Mouse (Mus musculus): ENCODE measurements around the gene Fdxr.

Gene Fdxr

DNA sequence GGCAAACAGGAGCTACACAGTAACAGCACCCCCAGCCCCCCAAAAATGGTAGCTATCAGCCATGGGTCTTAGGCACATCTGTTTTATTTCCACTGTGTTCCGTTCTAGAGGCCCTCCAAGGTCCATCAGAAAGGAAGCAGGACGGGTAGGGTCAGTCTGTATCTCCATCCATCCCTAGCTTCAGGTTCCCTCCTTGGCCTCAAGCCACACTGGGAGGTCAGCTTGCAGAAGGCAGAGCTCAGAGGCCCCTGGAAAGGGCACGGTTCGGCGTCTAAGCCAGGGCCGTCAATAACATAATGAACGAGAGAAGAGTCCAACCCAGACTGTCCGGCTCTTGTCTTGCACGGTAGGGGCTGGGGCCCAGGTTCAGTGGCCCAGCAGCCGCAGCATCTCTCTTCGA is 8.9 kb downstream of the Fdxr start:
- DNase-seq (ENCODE audit: low spot score): no peak

DNA sequence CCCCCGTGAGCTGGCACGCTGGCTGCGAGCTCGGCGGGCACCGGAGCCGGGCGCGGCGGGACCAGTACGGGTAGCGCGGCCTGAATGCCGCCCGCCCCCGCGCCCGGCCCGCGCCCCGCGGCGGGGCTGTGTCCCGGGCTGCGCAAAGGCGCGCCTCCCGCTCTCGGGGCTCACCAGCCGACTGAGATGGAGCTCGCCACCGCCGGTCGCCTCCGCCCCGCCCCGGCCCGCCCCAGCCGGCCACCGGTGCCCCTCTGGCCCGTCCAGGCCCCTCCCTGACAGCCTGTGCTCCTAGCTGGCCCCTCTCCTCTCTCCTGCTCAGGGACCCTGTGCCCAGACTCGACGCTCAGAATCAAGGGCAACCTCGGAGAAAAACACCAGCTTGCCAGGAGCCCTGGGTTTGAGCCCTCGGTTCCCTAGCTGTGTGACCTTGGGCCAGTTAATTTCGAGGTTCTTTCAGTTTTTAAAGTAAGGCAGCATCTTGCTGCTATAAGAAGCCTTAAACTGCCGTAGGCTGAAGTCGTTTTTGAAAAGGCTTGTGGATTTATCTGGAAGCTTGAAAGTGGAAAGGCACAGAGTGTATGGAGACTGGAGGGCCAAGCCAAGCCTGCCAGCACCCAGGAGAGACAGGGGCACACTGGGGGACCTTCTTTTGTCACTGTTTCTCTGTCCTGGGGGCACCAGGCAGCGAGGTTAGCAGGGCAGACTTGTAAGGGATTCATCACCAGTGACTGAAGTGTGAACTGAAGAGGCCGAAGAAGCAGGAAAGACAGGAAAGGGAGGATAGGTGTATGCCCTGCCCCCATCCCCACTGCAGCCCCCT is 9.6 kb downstream of the Fdxr start, which contains the start of gene Grin2c:
Grin2c (minus strand) TSS at position 183 of the 823 bp plus-strand sequence.
- DNase-seq (ENCODE audit: low spot score): no peak

DNA sequence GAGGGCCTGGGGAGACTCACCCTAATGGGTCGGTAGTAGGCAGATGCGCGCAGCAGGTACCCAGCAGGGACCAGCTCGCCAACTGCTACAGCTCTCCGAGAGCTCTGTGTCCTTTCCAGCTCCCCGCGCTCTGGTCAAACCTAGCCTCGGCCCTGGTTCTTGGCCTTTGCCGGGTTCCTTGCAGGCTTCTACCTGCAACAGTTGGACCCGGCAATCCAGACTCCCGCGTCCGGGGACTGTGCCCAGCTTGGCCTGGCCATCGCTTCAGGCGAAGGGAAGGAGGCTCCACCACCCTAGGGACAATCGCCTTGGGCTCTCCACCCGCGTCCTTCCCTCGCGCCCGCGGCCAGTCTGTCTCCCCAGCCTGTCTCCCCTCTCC is 10.5 kb downstream of the Fdxr start:
- DNase-seq (ENCODE audit: low spot score): no peak

DNA sequence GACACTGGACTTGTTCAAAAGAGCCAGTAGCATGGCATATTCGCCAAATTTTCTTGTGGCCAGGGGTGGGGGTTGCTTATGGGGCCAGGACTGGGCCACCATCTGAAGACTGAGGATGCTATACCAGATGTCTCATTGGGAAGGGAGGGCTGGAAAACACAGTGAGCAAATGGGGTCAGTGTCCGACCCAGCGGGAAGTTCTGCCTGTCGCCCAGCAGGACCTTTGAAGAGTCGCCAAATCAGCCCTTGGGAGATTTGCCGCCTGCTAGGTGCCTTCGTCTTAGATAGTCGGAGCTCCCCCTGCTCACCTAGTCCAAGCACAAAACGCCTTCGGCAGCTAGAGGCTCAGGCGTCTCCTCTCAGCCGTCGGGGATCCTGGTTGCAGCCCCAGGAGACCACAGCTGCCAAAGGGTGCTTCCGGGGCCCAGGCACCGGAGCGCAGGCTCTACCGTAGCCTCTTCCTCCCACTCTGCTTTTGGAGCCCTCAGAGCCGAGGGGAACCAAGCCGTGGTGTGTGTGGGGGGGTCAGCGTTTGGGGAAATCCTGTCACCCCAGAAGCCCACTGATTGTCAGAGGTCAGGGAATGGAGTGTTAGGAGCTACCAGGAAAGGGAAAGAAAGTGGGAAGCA is 11.0 kb downstream of the Fdxr start:
- no peak for DNase-seq (ENCODE audit: low spot score)

DNA sequence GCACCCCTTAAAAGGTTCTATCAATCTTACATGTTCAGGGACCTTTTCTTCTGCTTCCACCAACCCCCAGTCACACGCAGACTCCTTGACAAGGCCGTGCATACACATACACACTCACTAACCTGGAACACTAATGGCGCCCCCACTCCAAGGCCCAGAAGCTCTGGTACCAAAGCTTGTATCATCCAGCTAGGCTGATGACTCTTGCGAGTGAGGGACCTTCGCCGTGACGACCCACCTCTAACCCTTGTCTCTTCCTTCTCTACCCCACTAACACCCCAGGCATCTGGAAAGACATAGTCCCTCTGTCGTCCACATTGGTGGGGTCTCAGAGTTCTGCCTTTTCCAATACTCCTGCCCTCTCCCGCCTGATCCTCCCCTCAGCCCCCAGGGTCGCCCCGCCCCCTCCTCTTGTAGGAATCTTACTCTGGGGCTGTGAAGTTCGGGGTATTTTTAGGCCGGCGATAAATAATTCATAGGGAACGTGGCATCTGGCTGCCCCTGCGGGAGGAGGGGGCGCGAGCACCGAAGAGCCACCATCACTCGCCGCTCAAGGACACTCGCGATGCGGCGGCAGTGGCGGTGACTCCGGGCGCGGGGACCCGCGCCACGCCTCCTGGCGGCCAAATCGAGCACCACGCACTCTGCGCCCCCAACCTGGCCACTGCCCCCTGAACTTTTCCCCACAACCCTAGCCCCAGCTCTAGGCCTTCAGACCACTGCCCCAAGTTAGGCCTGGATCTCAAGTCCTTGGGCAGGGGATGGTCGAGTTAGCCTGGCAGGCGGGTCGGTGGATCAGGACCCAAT is 11.8 kb downstream of the Fdxr start:
- no peak for DNase-seq (ENCODE audit: low spot score)

DNA sequence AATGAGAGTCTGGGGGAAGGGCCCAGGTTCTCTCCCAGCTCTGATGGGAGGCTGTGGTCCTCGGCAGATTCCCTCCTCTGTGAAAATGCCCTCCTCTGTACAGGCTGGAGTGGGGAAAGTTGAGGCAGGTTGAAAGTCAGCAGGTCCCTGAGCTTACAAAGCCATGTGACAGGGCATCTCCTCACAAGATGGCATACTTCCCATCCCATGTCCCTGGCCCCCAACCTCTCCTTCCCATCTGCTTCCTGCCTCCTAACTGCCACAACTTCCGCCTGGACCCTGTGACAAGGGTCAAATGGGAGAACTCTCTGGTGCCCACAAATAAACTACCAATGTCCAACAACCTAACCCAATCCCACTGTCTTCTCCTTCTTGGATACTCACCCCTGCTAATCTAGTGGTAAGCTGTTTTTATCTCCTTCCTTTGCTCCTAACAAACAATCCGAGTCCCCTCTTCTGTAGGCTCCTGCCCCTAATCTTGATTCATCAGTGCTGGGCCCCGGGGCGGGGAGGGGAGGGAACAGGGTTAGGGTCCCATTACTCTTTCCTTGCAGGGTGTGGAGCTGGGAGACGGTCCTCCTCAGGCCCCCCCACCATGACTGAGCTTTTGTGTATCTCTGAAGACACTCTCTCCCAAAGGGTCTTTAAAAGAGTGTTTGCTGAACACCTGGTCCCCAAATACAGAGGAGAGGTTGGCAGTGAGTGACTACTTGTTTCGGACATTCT is 12.6 kb downstream of the Fdxr start:
- DNase-seq (ENCODE audit: low spot score): no peak

DNA sequence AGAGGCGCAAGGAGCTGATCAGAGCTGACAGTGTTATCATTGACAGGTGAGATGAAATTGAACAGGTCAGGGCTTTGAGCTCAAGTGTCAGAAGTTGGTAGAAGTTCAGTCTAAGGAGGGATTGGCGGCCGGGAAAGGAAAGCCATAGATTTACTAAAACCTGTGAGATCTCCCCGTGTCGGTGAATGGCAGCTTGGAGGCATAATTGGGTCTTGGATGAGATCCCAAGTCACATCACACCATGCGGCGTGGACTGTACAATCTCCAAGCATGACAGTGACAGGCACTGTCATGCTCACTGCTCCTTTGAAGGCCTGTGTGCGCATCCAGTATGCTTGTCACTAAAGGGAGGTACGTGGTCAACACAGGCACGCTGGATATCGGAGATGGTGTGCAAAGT is 13.9 kb downstream of the Fdxr start:
- no peak for DNase-seq (ENCODE audit: low spot score)

DNA sequence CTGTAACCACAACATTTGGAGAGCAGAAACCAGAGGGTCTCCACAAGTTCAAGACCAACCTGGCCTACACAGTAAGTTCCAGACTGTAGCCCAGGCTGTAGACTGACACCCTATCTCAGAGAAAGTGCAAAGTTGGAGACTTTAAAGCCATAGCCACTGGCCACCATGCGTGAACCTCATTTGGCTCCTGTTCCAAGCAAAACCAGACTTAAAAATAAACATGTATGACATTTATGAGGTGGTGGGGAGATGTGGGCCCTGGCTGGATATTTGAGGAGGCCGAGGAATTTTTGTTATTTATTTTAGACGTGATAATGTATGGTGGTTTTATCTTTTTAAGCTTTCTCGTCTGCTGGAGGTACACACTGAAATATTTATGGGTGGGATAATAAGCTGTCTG is 17.7 kb downstream of the Fdxr start:
- DNase-seq (ENCODE audit: low spot score): no peak

DNA sequence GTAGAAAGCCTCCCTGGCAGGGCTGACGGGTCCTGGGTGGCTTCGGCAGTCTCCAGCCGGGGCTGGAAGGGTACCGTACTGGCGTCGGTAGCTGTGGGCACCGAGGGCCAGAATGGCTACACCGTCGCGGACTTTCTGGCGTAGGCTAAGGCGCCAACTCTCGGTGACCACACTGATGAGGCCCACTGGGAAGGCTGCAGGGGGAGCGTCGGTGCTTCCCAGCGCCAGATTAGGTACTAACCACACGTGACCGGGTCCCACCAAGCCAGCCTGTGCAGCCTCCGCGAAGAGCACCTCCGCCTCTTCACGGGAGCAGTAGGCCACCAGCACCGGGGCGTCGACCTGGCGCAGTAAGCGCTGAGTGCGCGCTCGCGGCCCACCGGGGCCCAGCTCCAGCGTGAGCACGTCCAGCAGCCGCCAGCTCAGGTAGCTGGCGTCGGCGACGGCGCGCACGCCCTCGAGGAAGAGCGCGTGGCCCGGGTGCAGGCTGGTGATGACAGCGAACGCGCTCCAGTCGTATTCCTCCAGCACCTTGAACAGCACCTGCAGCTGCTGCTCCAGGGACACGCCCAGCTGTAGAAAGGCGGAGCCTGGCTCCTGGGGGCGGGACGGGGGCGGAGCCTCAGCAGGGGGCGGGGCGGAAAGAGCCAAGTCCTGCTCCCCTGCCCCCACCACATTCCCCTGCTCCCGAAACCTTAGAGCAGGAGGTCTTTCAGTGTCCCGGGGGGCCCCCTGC is 18.9 kb downstream of the Fdxr start:
- DNase-seq (ENCODE audit: low spot score): no peak

DNA sequence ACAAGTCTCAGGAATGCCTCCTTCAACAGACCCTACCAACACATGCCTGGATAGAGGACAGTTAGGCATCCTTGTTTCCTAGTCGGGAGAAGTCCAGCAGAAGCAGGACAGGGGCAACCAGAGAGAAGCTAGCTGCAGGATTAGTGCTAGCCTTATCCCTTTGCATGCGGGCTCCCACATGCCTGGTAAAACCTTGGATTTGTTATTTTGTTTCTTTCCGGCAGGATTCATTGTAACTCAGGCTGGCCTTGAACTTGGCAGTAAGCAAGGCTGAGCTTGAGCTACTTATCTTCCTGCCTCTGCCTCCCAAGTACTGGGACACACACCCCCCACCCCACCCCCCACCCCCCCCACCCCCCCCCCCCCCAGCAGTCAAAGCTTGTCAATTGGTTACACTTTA is 25.6 kb downstream of the Fdxr start:
- no peak for DNase-seq (ENCODE audit: low spot score)

DNA sequence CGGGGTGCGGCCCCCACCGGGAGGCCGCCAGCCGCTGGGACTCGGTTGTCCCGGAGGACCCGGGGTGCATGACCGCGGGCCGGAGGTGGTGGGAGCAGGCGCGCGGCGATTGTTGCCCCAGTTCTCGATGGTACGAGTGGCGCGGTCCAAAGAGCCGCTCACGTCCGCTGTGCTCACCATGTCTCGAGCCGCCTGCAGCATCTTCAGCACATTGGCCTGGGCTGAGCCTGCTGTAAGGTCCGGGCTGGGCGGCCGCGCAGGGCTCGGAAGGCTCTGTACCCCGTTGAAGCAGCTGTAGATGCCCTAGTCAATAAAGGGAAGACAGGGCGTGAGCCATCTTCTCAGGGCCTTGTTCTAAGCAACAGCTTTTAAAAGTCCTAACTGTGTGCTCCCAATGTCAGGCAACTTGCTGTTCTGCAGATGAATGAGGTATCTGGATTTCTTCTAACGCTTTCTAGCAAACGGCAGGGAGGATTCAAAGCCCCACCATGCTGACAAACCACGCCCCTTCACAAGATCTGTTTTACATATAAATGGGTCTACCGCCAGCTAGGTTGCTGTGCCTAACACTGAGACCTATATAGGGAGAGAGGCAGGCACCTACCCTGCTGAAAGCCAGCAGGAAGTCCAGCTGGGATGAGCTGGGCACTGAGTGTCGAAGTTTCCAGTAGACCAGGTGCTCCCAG is 26.3 kb downstream of the Fdxr start:
- no peak for DNase-seq (ENCODE audit: low spot score)

DNA sequence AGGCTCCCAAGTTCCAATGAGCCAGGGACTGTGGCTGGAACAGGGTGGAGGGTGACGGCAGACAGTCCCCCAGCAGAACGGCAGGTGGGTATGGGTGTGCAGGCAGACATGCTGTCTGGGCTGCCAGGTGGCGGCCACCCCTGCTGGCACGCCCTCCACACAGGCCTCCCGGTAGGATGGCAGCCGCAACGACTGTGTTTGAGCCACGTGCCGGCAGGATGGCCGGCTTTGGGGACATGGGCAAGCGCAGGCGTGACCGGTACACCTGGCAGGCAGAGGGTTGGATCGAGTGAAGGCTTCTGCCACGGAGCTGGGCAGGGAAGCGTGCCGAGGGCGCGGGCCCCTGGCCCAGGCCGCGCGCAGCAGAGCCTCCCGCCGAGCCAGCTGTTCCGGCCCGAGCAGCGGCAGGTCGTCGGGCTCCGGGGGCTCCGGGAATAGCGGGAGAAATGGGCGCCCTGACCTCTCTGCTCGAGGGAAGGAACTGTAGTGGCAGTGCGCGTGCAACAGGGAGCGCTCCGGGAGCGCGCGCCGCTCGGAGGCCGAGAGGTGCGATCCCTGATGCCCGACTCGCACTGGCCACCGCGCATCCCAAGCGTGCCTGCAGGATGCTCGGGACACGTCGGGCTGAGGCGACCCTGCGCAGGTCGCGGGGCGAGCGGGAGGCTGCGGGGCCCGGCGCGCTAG is 27.0 kb downstream of the Fdxr start:
- no peak for DNase-seq (ENCODE audit: low spot score)

DNA sequence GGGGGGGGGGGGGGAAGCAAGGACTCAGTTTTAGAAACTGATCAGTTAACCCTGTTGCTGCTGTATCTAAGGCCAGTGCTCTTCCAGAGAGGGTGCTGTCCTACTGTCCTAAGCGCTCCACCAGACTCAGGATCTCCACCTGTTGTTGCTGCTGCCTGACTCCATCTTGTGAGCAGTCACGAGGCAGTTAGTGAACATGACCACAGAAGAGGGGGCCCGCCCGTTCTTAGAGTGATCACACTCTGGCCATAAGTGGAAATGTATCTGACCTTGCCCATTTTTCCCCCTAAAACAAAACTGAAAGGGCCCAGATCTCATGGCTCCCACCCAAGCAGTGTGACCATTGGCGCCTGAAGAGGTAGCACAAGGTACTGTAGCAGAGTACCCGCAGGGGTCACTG is 28.9 kb downstream of the Fdxr start:
- DNase-seq (ENCODE audit: low spot score): no peak

DNA sequence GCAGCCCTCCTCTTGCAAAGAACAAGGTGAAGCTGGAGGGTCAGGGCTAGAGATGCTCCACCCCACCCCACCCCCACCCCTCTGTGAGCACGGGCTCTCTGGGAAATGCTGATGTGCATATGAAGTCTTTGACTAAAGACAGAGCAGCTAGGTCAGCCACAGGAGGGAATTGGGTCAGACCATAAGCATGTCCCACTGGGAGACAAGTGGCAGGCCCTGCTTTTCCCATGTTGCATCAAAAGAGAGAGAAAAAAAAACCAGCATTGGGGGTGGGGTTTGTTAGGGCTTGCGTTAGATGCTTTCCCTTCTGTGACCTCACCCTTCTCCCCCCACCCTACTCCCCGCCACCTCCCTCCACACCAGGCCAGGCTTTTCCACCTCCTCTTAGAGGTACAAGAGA is 29.6 kb downstream of the Fdxr start:
- DNase-seq (ENCODE audit: low spot score): no peak

DNA sequence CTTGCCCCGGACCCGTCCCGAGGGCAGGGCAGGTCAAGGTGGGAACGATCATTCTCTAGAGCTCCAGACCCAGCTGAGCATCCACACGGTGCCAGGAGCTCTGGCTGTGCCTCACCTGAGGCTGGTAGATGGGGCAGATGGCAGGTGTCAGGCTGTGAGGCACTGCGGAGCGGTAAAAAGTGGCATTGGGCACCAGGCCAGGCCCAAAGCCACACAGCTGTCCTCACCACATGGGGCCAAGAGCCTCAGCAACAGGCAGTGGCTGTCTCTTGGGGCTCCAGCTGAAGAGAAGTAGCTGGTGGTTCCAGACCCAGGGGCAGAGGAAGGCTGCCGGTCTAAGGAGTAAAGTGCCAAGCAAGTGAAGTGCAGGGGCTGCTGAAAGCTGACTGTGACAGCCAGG is 30.5 kb downstream of the Fdxr start:
- DNase-seq (ENCODE audit: low spot score): no peak

DNA sequence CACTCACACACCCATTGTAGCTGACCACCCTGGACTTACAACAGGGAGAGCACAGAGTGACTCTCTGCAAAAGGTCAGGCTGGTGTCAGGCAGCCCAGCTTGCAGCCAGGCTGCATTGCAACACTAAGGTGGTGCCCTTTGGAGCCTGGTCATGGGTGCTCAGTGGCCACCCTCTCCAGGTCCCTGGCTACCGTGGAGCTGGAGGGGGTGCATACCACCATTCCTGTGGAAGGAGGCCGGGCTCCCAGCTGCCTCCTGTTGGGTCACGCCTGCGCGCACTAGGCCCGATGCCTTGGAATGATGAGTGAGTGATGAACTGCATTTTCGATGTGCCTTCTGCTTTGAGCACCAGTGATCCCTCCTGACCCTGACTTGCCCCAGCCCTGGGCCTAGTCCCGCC is 32.0 kb downstream of the Fdxr start:
- no peak for DNase-seq (ENCODE audit: low spot score)

DNA sequence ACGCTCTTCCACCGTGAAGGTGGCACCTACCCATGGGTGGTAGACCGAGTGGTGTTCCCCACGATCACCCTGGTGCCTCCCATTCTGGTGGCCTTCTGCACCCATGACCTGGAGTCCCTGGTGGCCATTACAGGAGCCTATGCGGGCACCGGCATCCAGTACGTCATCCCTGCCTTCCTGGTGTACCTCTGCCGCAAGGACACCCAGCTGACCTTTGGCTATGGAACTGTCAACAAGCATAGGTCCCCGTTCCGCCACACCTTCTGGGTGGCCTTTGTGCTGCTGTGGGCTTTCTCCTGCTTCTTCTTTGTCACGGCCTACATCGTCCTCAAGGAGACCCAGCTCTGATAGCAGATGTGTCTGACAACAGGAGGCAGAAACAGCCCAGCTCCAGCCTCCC is 33.1 kb downstream of the Fdxr start:
- no peak for DNase-seq (ENCODE audit: low spot score)

DNA sequence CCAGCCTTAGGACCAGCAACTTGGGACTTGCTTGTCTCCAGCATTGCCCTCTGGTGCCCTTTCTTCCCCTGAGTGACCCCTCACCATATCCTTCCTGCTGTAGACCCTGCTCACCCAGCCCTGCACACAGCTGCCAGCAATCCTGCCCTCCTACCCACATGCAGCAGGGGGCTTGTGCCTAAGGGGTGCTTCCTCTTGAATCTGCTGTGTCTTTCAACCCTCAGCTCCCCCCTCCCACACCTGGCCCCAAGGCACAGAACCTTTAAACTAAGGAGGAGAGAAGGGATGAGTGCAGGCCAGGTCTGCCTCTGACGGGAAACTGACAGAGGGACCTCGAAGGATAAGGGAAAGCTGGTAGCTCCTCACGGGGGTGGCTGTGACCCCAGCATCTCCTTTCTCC is 34.1 kb downstream of the Fdxr start:
- DNase-seq (ENCODE audit: low spot score): no peak

DNA sequence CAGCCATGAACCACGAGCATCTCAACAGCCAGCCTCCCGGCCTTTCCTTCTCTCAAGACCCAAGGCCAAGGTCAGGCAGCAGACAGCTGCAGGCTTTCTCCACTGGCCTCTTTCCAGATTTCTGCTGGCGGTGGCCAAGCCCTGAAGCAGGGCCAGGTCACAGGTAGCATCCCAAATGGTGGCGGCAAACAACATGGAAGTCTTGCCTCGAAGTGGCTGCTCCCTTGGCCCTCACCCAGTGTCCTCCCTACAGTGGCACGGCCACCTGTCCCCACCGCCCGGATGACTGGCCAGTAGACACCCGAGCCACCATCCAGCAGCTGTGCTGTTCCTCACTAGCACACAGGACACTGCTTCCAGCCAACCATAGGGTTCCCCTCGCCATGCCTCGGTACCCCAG is 35.4 kb downstream of the Fdxr start:
- no peak for DNase-seq (ENCODE audit: low spot score)

DNA sequence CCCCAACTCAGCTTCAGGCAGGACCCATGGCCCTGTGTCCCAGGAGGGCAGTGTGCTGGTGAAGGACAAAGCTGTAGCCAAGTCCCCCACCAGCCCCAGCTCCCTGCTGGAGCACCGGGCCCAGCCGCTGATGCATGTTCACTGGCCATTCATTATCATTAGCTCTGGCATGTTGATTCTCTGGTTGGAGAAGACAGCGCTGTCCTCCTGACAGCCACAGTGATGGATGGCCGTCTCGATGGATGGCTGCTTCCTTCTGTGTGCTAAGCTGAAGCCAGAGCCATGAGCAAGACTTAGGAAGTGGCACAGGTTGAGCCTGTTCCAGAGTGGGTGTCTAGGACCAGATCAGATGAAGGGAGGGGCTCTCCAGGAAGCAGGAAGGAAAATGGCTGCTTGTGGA is 40.3 kb downstream of the Fdxr start:
- no peak for DNase-seq (ENCODE audit: low spot score)
